Mouse (Mus musculus): ENCODE data around the gene Atp11a.

Atp11a gene

GRCm38 (mm10) chr8:12873357-12874046 lies 116.7 kb downstream of the Atp11a start, which contains the start of gene Mcf2l:
Gene Mcf2l, plus strand, starts transcription at chr8:12873806.
- DNase-seq (ENCODE audit: low spot score): no peak

GRCm38 (mm10) chr8:12874194-12874791 lies 117.5 kb downstream of the Atp11a start:
- DNase-seq (ENCODE audit: low spot score): no peak

GRCm38 (mm10) chr8:12874971-12875370 lies 118.2 kb downstream of the Atp11a start:
- no peak for DNase-seq (ENCODE audit: low spot score)

GRCm38 (mm10) chr8:12877126-12877525 lies 120.3 kb downstream of the Atp11a start:
- no peak for DNase-seq (ENCODE audit: low spot score)

- no peak for DNase-seq (ENCODE audit: low spot score)
Measured at GRCm38 (mm10) chr8:12880163-12880562, 123.3 kb downstream of the Atp11a start.

- no peak for DNase-seq (ENCODE audit: low spot score)
Measured at GRCm38 (mm10) chr8:12883051-12884004, 126.5 kb downstream of the Atp11a start.

- DNase-seq (ENCODE audit: low spot score): no peak
Measured at GRCm38 (mm10) chr8:12887772-12888435, 131.1 kb downstream of the Atp11a start.

- no peak for DNase-seq (ENCODE audit: low spot score)
Measured at GRCm38 (mm10) chr8:12889046-12889598, 132.3 kb downstream of the Atp11a start.

GRCm38 (mm10) chr8:12892882-12893446 lies 136.2 kb downstream of the Atp11a start:
- DNase-seq (ENCODE audit: low spot score): no peak

- no peak for DNase-seq (ENCODE audit: low spot score)
Measured at GRCm38 (mm10) chr8:12893797-12894578, 137.2 kb downstream of the Atp11a start.

- no peak for DNase-seq (ENCODE audit: low spot score)
Measured at GRCm38 (mm10) chr8:12894783-12895534, 138.1 kb downstream of the Atp11a start.

GRCm38 (mm10) chr8:12895535-12896150 lies 138.8 kb downstream of the Atp11a start:
- DNase-seq (ENCODE audit: low spot score): no peak

- DNase-seq (ENCODE audit: low spot score): peak; percentile 59
Measured at GRCm38 (mm10) chr8:12896494-12897373, 139.9 kb downstream of the Atp11a start.

- DNase-seq (ENCODE audit: low spot score): no peak
Measured at GRCm38 (mm10) chr8:12897815-12898214, 141.0 kb downstream of the Atp11a start.

GRCm38 (mm10) chr8:12903790-12904415 lies 147.1 kb downstream of the Atp11a start:
- no peak for DNase-seq (ENCODE audit: low spot score)

GRCm38 (mm10) chr8:12905122-12905521 lies 148.3 kb downstream of the Atp11a start:
- DNase-seq (ENCODE audit: low spot score): no peak

- DNase-seq (ENCODE audit: low spot score): no peak
Measured at GRCm38 (mm10) chr8:12905599-12906321, 148.9 kb downstream of the Atp11a start.

All from left cerebral cortex, adult 11 months (tissue).